Mouse (Mus musculus): Measurements from ENCODE around the gene Ypel5.

DNA sequence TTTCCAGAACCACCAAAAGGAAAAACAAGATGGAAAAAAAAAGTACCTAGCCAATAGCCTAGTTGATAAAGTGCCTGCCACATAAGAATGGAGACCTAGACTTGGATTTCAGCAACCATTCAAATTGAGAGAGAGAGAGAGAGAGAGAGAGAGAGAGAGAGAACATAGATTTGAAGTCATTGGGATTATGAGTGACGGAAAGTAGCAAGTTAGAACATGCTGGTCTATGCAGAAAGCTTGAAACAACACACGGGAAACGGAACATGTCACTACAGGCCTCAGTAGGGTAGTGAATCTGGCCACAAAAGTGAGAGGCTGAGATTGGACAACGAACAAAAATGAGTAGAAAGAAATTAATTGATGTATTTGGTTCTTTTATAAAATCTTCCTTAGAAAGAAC lies 43.0 kb upstream of the Ypel5 start:
- TF ChIP-seq TCF3 (IDR thresholded peaks at IDR 0.05; ENCODE audit: insufficient read length, low read depth): no peak
- TF ChIP-seq MYOG (IDR thresholded peaks at IDR 0.05; ENCODE audit: control insufficient read depth in 1 of 3, insufficient read depth in 1 of 3, insufficient read length in 2 of 3, low read depth in 2 of 3): no peak
- TF ChIP-seq POLR2A (IDR thresholded peaks at IDR 0.05; ENCODE audit: insufficient read length, low read depth): no peak
